Mouse (Mus musculus): ENCODE results near the gene Rab9. TPM values are rescaled to one million over a fixed set of nuclear protein-coding genes. Genes with fewer than 3 reads are reported as not detected.

Rab9 gene
- total and polyA plus RNA-seq, 3 experiments = 21.5 to 60.9 (median 36.2) TPM

- Histone ChIP-seq H3K9ac (ENCODE audit: insufficient read depth, low read depth) (peak overlapping the region; percentile 78), H3K27me3 (replicated peaks) (no peaks in the 10 kb centered on the region), H3K4me3 (replicated peaks in 1 of 3; ENCODE audit: low read depth in 2 of 3, low read length in 2 of 3, poor library complexity in 1 of 3) (peak overlapping the region; percentile 64 to 89 (median 81)), H3K9me3 (replicated peaks; ENCODE audit: low read length) (no peaks in the 10 kb centered on the region), H3K4me1 (ENCODE audit: control insufficient read depth in 1 of 2, insufficient read depth in 2 of 2) (peaks cover 4 to 20% of the 10 kb centered on the region in 2 experiments; a peak in 1 of 4 replicates), H3K27ac (ENCODE audit: insufficient read depth, low read depth) (peak overlapping the region; percentile 29), H3K4me2 (ENCODE audit: insufficient read depth, low read depth, poor library complexity, severe bottlenecking) (peak overlapping the region; percentile 71), H3K36me3 (replicated peaks in 1 of 2; ENCODE audit: control insufficient read depth in 1 of 2, insufficient read depth in 1 of 2, low read length in 1 of 2) (peaks cover 0 to 24% of the 10 kb centered on the region in 2 experiments), H3K79me2 (replicated peaks; ENCODE audit: control insufficient read depth, extremely low read depth, insufficient read depth, poor library complexity, severe bottlenecking) (peaks cover 42% of the 10 kb centered on the region)
- in situ Hi-C loops (cut with MboI; ENCODE audit: low pct_ligation_motif_present, low pct_unique_long_range_greater_than_20kb, low sequenced_read_pairs) (no loop called here), dilution Hi-C loops (cut with MboI; ENCODE audit: extremely low pct_ligation_motif_present, extremely low pct_unique_long_range_greater_than_20kb, low sequenced_read_pairs) (no loop called here)
- peak; percentile 10 for DNase-seq (ENCODE audit: extremely low read depth)
- TF ChIP-seq BHLHE40 (IDR thresholded peaks at IDR 0.05; ENCODE audit: low read depth, low read length) (peak; percentile 79), USF1 (IDR thresholded peaks at IDR 0.05; ENCODE audit: low read depth, low read length) (peak; percentile 29; the same call in 1 of the 2 replicates), TBP (conservative IDR thresholded peaks at IDR 0.05; ENCODE audit: low read depth, low read length) (0 out of 2 replicates have a peak, but pooled peaks have one; percentile 29), SIN3A (IDR thresholded peaks at IDR 0.05; ENCODE audit: low read length) (peak; percentile 36; the same call in 1 of the 2 replicates), USF2 (conservative IDR thresholded peaks at IDR 0.05; ENCODE audit: low read depth, low read length) (peak; percentile 52; the same call in 1 of the 2 replicates), RAD21 (IDR thresholded peaks at IDR 0.05; ENCODE audit: low read depth, low read length) (no peak), NELFE (IDR thresholded peaks at IDR 0.05; ENCODE audit: low read depth, low read length) (0 out of 2 replicates have a peak, but pooled peaks have one; percentile 1), TCF12 (IDR thresholded peaks at IDR 0.05; ENCODE audit: low read depth, low read length) (no peak)
Observed at GRCm38 (mm10) chrX:166478631-166479364, 869 bp downstream of the Rab9 start.

- peak overlapping the region; percentile 29; the same call in 1 of the 2 replicates for H3K4me2 ChIP-seq (ENCODE audit: insufficient read depth, low read depth, poor library complexity, severe bottlenecking)
- no peak overlapping the region for H3K9ac ChIP-seq (ENCODE audit: insufficient read depth, low read depth)
- peaks cover 0 to 30% of the 10 kb centered on the region in 2 experiments for H3K36me3 ChIP-seq (replicated peaks in 1 of 2; ENCODE audit: control insufficient read depth in 1 of 2, insufficient read depth in 1 of 2, low read length in 1 of 2)
- H3K79me2 ChIP-seq (replicated peaks; ENCODE audit: control insufficient read depth, extremely low read depth, insufficient read depth, poor library complexity, severe bottlenecking) = peaks cover 44% of the 10 kb centered on the region
- TF ChIP-seq ELF1 (IDR thresholded peaks at IDR 0.05; ENCODE audit: low read depth, low read length) = no peak
- TF ChIP-seq EP300 (IDR thresholded peaks at IDR 0.05; ENCODE audit: low read length) = no peak
- no peak for TF ChIP-seq CTCF (conservative IDR thresholded peaks at IDR 0.05 in 1 of 2, IDR thresholded peaks at IDR 0.05 in 1 of 2; ENCODE audit: low read depth in 2 of 2, low read length in 2 of 2)
- TF ChIP-seq GABPA (IDR thresholded peaks at IDR 0.05; ENCODE audit: insufficient replicate concordance, low read depth, low read length) = no peak
- TF ChIP-seq MAFK (IDR thresholded peaks at IDR 0.05; ENCODE audit: insufficient replicate concordance, low read length) = no peak
- no peak for TF ChIP-seq MYC (IDR thresholded peaks at IDR 0.05; ENCODE audit: low read depth, low read length)
- no peak for TF ChIP-seq SMC3 (IDR thresholded peaks at IDR 0.05; ENCODE audit: low read depth, low read length)
- no peak for TF ChIP-seq MAZ (IDR thresholded peaks at IDR 0.05; ENCODE audit: low read depth, low read length)
- no peak for TF ChIP-seq POLR2A (IDR thresholded peaks at IDR 0.05; ENCODE audit: low read depth, low read length)
- TF ChIP-seq USF1 (IDR thresholded peaks at IDR 0.05; ENCODE audit: low read depth, low read length) = no peak
- no peak for TF ChIP-seq CHD2 (IDR thresholded peaks at IDR 0.05; ENCODE audit: low read length)
- no peak for TF ChIP-seq SIN3A (IDR thresholded peaks at IDR 0.05; ENCODE audit: low read length)
- no peak for TF ChIP-seq ZKSCAN1 (IDR thresholded peaks at IDR 0.05; ENCODE audit: borderline replicate concordance, low read depth, low read length)
- no peak for TF ChIP-seq MXI1 (IDR thresholded peaks at IDR 0.05; ENCODE audit: low read depth, low read length)
- no peak for TF ChIP-seq RCOR1 (conservative IDR thresholded peaks at IDR 0.05; ENCODE audit: low read depth, low read length)
- TF ChIP-seq ZNF384 (IDR thresholded peaks at IDR 0.05; ENCODE audit: low read depth, low read length) = no peak
- H3K4me3 ChIP-seq (replicated peaks in 1 of 3; ENCODE audit: low read depth in 2 of 3, low read length in 2 of 3, poor library complexity in 1 of 3) = no peak overlapping the region
- in situ Hi-C loops (cut with MboI; ENCODE audit: low pct_ligation_motif_present, low pct_unique_long_range_greater_than_20kb, low sequenced_read_pairs) (no loop called here), dilution Hi-C loops (cut with MboI; ENCODE audit: extremely low pct_ligation_motif_present, extremely low pct_unique_long_range_greater_than_20kb, low sequenced_read_pairs) (no loop called here)
- H3K27me3 ChIP-seq (replicated peaks) = no peaks in the 10 kb centered on the region
- no peak overlapping the region for H3K27ac ChIP-seq (ENCODE audit: insufficient read depth, low read depth)
- H3K4me1 ChIP-seq (ENCODE audit: control insufficient read depth in 1 of 2, insufficient read depth in 2 of 2) = peaks cover 4 to 21% of the 10 kb centered on the region in 2 experiments; a peak in 1 of 4 replicates
- no peak for DNase-seq (ENCODE audit: extremely low read depth)
- no peaks in the 10 kb centered on the region for H3K9me3 ChIP-seq (replicated peaks; ENCODE audit: low read length)
Observed at GRCm38 (mm10) chrX:166477393-166477792, 2.3 kb downstream of the Rab9 start.
